Mouse (Mus musculus) cerebellum, postnatal 14 days (tissue): ENCODE measurements at regions not wholly inside any gene's neighbourhood (a gene's known extent, or its start where the extent isn't known, plus 50 kb on each side); places are given as distances from the start of the nearest gene placed in this dataset.
"Not testable (repeated sequence)": the region's sequence is repeated elsewhere in the genome, so short reads cannot be mapped to it uniquely, and the experiment has no call there.

Experiments used
- DNase-seq, 2 experiments: peaks; one replicate each; pipeline ENCODE4 v3.0.0; 2021; ENCODE audit warnings: mixed read lengths in 2 of 2

GRCm38 (mm10) chr1:143265216-143265615 is 375.2 kb upstream of the B3galt2 start:
- no peak for DNase-seq

DNA sequence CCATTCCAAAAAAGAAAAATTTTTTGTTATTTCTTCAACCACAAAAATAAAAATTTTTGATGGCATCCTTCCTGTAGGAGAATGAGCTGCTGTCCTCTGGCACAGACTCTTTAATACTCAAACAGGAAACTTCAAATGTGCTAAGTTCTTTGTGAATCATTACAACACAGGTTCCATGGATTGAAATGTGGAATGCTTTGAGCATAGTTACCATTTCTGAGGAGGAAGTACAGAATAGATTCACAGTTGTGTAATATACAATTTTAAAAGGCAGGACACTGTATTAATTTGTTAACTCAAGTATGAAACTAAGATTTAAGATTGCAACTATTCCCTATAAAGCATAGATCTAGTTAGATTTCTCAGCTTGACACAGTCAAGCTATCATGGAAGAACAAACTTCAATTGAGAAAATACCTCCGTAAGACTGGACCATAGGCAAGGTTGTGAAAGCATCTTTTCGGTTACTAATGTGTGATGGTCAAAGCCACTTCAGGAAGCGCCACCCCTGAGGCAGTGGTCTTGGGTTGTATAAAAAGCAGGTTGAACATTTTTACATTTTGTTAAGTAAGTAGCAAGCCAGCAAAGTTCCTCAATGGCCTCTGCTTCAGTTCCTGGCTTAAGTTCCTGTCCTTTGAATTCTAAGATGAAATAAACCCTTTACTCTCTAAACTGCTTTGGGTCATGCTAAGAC is 354.0 kb upstream of the B3galt2 start:
- DNase-seq, result no peak

GRCm38 (mm10) chr1:143287448-143287847 is 353.0 kb upstream of the B3galt2 start:
- DNase-seq, result no peak

GRCm38 (mm10) chr1:143296555-143296954 is 343.9 kb upstream of the B3galt2 start:
- DNase-seq, result no peak

- no peak for DNase-seq
Measured at GRCm38 (mm10) chr1:143307379-143307778, 333.1 kb upstream of the B3galt2 start.

- DNase-seq, result no peak
Measured at GRCm38 (mm10) chr1:143318381-143318780, 322.1 kb upstream of the B3galt2 start.

- no peak for DNase-seq
Measured at GRCm38 (mm10) chr1:143319568-143319967, 320.9 kb upstream of the B3galt2 start.

GRCm38 (mm10) chr1:143351388-143351787 is 289.1 kb upstream of the B3galt2 start:
- no peak for DNase-seq

DNA sequence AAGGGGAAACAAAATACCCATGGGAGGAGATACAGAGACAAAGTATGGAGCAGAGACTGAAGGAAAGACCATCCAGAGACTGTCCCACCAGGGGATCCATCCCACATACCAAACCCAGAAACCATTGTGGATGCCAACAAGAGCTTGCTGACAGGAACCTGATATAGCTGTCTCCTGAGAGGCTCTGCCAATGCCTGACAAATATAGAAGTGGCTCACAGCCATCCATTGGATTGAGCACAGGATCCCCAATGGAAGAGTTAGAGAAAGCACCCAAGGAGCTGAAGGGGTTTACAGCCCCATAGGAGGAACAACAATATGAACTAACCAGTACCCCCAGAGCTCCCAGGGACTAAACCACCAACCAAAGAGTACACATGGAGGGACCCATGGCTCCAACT is 280.2 kb upstream of the B3galt2 start:
- DNase-seq, result not testable (repeated sequence)

DNA sequence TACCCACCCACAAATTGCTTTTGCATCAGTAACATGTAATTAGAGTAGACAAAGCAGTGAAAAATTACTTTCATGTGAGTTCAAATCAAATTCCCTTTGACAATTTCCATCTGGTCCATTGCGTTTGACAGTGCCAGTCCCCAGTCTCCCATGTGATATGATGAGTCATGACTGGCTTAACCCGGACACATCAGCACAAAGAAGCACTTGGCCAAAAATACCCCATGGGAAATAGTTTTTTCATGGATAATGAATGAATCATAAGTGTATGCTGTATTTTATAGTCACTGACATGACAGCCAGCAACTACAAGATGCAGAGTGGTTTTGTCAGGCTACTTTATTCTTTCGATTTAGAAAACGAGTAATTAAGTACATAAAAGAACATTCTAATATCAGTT is 248.6 kb upstream of the B3galt2 start:
- DNase-seq, result no peak
